Mouse (Mus musculus) heart, adult 9 months (tissue): ENCODE results near the gene Fgf6.

Experiments
- DNase-seq, 2 experiments: peaks; one replicate each; pipeline ENCODE4 v3.0.0; 2022; ENCODE audit warnings: low spot score in 2 of 2

The Fgf6 gene

DNA sequence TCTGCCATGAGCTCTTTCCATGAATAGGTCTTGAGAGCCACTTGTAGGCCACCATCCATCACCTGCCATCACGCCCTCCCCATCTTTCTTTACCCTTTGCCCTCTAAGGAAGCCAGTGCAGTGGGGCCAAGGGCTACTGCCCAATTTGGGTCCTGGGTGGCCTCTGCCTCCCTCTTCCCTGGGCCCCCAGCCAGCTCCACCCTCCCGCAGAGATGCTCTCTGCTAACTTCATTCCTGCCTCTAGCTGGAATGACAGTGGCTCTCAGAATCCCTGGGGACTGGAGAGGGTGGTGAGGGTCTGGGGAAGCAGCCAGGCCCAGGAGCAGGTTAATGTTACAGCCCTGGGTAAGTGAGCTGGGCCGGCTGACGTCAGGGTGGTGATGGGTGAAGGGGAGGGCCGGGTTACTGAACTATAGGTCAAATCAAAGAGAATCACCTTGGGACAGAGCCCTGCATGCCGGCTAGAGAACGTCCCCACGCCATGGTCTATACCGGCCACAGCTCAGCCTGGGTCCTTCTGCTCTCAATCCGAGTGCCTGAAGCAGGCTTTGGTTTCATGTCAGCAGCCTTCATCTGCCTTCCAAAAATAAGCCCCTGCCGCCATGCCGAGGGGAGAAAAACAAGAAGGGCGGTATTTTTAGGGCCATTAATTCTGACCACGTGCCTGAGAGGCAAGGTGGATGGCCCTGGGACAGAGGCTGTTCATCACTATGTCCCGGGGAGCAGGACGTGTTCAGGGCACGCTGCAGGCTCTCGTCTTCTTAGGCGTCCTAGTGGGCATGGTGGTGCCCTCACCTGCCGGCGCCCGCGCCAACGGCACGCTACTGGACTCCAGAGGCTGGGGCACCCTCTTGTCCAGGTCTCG lies at the start of gene Fgf6:
TSS of gene Fgf6 (plus strand) at position 681 of the 865 bp plus-strand sequence.
- DNase-seq: no peak

DNA sequence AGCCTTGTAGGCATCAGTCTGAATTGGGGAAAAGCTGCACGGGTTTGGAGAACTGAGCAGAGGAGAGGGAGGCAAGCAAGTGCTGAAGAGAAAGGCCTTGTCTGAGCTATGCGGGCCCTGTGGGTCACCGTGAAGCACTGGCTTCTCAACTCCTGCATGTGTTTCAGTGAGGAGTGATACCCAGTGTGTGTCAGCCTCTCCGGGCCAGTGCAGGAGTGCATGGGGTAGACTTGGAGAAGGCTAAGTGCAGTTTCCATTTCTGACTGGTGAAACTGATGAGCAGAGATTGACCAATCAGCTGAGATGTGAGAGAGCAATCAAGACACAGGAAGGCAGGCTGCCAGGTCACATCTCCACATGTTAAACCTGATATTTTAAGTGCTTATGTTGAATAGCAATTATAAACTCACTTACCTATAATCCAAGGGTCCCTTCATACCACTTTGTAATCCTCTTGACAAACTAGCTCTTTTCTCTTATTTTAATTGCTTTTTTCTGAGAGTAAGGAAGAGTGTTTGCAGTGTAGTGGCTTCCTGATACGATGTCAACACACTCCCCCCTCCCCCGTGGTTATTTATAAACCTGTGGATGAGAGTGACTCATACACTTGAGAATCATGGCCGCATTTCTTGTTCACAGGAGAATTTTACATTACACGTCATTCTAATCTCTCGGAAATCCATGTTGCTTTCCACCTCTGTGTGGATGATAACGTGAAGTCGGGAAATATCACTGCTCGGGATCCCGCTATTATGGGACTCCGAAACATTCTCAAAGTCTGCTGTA lies 49.0 kb upstream of the Fgf6 start:
- DNase-seq: peak in 1 of 2 experiments; percentile 16

DNA sequence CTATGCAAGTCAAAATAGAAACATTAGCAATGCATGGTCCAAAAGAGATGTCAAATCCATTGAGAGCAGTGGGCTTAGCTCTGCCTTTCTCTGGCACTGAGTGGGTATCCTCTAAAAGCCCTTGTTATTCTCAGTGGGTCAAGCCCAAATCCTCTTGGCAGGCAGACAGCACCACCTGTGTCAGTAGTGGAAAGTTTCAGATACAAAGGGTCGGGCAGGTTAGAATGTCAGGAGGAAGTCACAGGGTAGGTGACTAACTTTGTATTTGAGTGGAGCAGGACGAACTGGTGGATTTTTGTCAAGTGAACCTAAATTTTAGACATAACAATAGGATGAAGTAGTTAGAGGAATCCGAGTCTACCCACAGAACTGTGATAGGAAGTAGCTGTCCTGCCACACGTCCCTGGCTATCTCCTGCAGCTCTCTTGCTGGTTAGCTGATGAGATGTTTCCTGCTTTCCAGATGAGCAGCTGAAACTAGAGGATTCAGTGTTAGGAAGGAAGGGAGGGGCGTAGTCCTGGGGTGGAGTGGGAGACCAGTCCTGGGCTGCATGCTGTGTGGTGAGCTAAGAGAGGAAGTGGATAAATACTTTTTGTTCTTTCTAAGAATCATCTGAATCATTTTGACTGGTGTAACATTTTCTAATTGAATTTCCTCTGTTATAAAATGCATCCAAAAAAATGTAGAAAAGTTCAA lies 33.7 kb upstream of the Fgf6 start:
- peak; percentile 18 to 42 for DNase-seq

DNA sequence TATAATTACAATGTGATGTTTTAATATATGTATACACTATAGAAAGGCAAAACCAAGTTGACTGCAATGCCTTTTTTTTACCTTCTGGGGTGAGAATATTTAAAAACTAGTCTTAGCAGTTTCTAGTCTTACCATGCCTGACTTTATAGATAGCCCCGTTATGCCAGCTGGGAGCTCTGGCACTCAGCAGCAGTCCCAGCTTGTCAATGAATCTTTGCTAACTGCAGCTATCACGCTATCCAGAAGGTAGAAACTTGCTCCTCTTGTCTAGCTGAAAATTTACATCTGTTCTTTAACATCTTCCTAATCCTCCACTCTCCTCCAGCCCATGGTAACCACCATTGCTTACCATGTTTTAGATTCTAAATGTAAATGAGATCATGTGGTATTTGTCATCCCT lies 21.7 kb upstream of the Fgf6 start:
- no peak for DNase-seq

DNA sequence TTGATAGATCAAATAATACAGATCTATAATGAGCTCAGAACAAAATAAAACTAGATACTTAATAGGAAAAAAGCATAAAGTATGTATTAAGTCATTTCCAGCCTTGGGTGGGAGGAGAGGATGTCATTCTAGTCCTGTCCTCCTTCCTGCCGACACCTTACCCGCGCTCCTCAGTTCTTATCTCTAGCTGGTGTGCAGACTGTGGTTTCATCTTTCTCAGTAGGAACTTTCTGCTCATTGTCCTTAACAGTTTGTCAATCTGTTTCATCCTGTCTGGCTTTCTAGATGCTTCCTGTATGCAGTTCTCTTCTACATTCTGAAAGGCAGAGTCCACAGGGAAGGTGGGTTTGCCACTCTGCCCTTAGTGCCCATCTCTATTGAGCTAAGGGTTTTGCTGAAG lies 19.9 kb upstream of the Fgf6 start:
- no peak for DNase-seq

DNA sequence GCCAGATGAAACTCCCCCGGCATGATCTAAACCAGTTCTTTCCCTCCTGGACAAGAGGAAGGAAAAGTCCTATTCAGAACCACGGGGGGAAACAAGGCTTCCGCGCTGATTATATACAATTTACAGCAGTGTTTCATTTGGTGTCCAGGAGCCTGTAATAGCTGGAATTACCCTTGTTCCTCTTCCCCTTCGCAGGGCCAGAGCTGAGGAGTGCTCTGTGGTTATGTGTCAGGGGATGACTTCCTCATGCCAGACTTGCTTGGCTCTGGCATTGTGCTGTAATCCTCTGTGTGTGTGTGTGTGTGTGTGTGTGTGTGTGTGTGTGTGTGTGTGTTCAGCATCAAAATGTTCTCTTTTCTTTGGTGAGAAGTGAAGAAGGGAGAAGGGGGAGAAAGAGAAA lies 19.0 kb upstream of the Fgf6 start:
- peak in 1 of 2 experiments; percentile 15 for DNase-seq

DNA sequence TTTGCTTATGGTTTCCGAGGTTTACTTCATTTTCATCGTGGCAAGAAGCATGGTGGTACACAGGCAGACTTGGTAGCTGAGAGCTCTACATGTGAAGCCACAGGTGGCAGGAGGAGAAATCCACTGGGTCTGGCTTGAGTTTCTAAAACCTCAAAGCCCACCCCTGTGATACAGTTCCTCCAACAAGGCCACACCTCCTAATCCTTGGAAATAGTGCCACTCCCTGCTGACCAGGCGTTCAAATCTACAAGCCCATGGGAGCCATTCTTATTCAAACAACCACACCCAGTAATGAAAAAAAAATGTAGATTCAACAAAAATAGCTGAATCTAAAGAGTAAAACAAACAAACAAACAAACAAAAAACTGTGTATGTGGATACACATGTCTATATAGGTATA lies 9.7 kb upstream of the Fgf6 start:
- no peak for DNase-seq

DNA sequence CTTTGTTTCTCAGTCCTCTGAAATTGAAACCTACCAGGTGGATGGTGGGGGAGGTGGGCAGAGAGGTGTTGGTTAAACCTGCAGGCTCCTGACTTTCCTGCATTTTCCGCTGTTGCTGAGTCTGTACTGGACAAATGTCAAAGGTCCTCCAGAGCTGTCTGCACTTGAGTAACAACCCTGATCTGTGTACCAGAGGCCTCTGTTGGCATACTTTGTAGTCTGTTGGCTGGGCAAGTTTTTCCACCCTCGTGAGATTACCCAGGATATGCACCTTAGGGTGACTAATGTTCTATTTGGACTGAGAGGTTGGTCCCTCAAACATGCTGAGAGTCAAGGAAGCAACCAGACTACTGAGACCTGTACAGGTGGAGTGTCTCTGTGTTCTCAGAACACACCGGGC lies 8.8 kb upstream of the Fgf6 start:
- DNase-seq: peak in 1 of 2 experiments; percentile 20

DNA sequence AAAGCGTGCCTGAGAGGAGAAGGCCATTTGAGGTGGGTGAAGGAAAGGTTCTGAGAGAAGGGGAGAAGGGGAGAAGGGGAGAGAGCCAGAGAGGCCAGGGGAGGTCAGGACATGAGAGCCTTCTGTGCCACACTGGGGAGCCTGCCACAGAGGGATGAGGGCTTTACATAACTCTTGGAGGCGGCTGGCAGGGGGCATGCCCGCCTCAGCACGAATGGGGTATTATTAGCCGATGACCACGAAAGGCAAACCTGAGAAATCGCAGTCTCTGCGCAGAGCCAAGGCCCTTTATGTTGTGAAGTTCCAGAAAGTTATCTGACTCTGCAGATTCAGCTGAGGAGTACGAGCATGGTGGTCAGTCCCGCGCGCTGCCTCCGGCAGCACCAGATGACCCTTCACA lies 5.4 kb upstream of the Fgf6 start:
- DNase-seq: peak in 1 of 2 experiments; percentile 7

DNA sequence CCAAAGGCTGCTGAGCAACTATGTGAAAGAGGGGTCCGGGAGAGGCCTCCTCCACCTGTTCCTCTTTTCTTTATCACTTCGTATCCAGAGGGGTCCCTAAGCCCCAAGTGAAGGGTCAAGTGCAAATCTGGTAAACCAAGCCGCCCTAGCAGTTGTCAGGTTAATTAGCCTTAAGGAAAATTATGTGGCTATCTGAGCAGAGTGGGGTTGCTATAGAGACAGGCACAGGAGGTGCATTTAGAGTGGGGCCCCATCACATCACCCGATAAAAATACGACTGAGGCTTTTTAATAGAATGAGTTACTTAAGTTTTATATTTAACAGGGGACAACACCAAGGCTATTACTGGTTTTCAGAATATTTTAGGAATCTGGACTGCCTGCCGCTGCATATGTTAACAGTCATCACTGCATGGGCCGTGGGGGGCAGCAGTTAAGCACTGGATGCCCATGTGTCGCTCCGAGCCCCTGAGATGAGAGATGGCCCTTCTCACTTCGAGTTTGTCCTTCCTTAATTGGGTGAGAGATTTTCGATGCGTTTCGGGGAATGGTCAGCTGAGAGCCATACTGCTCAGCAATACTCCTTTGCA lies 3.3 kb upstream of the Fgf6 start:
- DNase-seq: no peak

DNA sequence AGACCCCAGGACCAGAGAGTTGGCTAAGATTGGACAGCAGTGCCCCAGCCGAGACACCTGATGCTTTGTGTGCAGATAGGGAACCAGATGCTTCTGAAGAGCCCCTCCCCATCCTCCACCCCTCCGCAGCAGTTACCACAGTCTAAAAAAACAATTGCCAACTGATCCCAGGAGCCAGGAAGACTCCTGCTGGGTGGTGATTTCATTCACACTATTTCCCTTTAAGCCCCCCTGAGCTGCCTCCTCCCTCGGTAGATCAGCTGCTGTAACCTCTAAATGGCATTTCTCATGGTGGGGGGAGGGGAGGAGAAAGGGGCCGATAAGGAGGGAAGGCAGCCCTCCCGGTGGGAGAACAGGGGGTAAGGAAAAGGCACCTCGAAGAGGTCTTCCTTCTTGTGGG lies 3.9 kb downstream of the Fgf6 start:
- no peak for DNase-seq

DNA sequence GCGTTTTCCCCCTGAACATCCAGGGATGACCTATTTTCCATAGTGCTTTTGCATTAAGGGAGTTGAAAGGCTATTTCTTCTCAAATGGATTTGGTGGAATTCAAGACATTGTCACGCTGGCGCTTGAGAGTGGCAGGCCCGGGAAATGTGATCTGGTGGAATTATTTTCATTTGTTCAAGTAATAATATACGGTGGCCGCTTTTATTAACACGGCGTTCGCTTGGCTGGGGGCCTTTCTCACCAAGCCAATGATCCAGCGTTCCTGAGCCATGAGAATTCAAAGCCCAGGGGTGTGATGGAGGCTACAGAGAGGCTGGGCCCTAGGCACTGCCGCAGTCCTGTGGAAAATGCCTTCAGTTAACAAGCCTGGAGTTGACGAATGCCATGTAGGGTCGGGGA lies 5.0 kb downstream of the Fgf6 start:
- DNase-seq: no peak

DNA sequence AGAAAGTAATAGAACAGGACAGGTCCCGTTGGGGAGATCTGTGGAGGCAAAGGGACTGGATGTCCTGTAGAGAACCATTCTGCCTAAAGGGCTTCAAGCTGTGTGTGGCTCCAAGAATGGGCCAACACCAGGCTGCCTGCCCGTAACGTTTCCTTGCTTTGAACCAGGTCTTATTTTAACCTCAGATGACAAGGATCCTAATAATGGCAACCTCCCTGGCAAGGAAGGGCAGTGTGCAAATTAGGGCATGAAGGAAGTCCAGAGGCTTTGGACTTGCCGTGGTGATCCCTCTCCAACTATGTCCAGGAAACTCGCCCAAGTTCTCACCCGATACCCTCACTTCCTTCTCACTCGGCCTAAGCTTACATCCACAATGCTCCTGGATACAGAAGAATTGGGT lies 9.4 kb downstream of the Fgf6 start:
- DNase-seq: peak; percentile 25 to 47

DNA sequence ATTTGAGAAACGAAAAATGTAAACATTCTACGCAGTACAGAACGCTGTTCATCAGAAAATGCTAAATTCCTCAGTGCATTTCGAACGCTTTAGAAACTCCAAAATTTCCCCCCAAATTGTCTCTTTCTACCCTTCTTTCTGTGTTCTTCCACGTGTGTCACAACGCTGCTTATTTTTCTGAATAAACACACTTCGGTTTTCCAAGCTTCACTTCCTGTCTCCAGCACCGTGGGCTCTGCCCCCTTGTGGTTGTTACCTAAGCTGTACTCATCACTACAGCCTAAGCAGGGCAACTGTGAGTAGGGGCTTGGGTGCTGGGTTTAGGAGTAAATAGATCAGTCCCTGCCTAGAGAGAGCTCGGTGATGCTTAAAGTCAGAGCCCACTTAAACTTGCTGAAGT lies 19.4 kb downstream of the Fgf6 start:
- DNase-seq: no peak

DNA sequence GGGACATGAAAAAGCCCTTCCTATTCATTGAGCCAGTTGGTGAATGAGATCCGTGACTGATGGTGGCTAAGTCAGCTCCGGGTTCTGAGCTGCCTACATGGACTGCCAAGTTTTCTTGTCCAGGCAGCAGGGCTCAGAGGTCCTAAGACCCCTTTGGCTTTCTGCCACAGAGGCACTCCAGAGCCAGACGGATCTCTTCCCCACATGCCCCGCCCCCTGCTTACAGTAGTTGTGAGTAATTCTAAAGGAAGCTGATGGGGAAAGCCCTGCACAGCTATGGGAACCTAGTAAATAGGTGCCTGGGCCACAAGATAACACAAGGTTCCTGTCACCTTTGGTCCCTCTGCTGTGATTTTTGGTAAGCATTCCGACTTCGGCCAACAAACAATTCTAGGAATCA lies 29.5 kb downstream of the Fgf6 start:
- DNase-seq: no peak

DNA sequence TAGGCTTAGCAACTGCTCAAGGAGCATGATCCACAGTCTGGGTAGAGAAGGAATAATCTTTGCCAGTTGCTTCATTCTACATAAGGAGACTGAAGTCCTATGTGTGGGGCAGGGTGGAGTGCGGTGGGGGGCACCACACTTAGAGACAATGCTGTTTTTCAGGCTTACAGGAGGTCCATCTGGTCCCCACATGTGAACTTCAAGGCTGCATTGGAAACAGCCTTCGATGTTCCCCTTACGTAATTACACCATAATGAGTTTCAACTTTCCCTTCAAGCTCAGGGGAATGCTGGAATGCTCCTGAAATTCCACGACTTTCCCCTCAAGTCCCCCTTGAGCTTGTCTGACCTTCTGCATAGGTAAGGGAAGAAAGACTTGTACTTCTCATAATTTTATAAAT lies 35.5 kb downstream of the Fgf6 start:
- no peak for DNase-seq

DNA sequence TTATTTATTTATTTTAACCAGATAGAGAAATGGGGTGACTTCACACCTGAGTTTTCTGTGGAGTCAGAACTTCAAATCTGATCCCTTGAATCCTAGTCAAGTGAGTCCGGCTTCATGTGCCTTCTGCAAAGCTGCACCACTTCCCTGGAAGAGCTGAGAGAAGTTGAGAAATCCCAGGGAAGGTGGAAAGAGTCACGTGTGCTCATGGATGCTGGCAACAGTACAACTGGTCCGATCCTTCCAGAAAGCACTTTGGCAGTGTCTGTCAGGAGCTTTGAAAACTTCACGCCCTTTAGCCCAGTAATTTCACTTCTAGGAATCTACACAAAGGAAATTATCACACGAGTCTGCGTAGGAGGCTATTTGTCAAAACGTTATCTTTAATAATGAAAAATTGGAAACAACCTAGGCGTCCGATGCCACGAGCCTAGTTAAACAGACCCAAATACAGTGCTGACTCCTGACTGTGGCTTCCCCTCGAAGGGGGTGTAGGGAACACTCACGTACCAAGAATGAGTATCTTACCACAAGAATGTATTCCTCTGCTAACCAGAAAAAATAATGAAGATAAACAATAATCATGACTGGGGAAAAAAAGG lies 41.7 kb downstream of the Fgf6 start:
- DNase-seq: peak in 1 of 2 experiments; percentile 12

DNA sequence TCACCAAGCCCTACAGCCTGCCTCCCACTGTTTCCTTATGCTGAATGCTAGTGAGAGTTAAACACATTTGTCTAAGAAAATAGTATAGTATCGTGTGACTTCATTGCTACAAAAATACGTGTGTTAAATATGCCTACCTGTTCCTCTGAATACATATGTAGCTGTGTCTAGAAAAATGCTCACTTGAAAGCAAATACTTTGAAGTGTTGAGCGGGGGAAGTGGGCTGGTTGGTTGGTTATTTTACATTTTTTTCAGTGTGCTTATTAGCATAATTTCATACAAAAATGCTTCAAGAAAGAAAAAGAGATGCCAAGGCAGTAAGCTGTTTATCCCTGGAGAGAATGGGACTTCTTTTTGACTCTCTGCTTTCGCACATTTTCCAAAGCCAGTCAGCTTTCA lies 44.6 kb downstream of the Fgf6 start:
- DNase-seq: no peak

DNA sequence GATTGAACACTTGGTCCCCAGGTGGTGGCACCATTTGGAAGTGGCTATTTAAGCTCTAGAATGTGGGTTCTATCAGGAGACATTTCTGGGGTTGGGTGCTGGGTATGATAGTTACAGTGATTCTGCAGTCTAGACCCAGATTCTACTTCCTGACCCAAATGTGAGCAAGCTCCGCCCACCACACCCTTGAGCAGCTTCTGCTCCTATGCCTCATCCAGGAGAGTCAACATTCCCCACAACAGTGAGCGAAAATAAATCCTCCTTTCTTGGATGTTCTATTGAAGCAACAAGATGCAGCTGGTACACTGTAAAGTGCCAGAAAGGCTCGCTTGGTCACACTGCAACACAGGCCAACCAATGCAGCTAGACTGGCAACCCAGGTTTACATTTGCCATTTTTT lies 48.5 kb downstream of the Fgf6 start:
- no peak for DNase-seq

DNA sequence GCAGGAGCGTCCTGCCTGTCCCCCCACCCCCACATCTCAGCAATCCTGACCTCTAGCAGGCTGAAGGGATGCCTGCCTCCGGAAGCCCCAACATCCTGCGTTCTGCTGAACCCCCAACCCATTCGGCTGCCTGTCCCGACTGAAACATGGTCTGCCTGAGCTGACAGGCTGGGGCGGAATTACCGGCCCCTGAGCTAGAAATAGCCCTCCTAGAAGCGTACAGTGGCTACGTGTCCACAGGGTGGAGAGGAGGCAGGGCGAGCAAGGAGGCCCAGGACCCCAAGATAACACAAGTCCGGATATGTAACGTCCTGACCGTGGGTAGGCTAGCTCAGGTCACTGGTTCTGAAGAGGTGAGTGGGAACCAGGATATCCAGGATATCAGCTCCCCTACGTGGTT lies 49.4 kb downstream of the Fgf6 start:
- DNase-seq: no peak

DNA sequence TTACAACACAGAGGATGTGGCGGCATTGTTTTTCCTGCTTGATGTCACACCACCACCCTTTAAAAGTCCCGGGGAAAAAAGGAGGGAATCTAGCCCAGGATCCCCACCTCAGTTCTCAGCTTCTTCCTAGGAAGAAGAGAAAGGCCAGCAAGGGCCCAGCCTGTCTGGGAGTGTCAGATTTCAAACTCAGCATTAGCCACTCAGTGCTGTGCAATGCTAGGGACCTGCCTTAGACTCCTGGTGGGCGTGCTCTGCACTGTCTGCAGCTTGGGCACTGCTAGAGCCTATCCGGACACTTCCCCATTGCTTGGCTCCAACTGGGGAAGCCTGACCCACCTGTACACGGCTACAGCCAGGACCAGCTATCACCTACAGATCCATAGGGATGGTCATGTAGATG lies 57.4 kb downstream of the Fgf6 start, which contains the start of gene Fgf23:
TSS of gene Fgf23 (plus strand) at position 86 of the 400 bp plus-strand sequence.
- DNase-seq: no peak
